Mouse (Mus musculus) frontal cortex, postnatal 14 days (tissue): ENCODE measurements around the gene Prmt3.

ENCODE experiments used
- DNase-seq, 2 experiments: peaks; one replicate each; pipeline ENCODE4 v3.0.0; 2022; ENCODE audit warnings: low spot score in 2 of 2

Prmt3 gene

DNA sequence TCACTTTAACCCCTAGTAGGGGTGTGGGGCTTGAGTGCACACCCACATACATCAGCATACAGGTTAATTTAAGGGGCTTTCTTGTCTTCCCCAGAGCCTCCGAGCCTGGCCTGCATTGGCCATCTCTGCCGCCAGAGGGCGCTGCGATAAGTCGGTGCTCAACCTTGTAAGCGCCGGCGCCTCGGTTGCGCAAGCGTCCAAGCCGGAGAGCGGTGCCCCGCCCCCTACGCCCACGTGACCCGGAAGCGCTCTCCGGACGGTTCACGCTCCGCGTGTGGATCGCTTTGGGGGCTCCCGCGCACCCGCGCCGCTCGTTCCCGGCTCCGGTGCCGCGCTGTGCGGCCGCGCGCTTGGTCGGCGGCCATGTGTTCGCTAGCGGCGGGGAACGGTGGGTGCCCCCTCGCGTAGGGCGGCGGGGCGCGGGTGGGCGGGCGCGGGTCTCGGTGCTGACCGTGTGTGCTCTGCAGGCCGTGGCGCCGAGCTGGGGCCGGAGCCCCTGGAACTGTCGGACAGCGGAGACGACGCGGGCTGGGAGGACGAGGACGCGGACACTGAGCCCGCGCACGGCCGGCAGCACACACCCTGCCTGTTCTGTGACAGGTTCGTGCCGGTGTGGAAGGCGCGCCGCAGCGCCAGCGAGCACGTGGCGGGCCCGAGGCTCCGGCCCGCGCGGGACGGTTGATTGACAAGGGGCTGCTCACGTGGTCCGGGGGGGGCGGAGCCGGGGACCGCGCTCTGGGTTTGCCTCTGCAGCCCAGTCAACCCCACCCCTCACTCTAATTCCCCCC lies at the start of gene Prmt3:
Gene Prmt3 (plus strand): TSS at position 233 of the 788 bp plus-strand sequence.
- DNase-seq: peak; percentile 95 to 99

DNA sequence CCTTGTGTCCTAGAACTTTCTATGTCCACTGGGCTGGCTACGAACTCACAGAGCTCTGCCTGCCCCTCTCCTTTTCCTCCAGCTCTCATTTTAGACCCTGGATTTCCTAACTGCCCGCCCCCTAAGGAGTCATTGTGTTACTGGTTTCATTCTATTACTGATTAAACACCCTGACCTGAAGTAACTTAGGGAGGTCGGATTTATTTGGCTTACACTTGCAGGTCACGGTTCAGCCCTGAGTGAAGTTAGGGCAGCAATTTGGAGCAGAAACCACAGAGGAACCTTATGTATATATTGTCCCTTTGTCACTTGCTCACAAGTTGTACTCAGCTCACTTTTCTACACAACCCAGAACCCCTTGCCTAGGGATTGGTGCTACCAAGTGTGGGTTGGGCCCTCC lies 43.8 kb upstream of the Prmt3 start:
- DNase-seq: no peak

DNA sequence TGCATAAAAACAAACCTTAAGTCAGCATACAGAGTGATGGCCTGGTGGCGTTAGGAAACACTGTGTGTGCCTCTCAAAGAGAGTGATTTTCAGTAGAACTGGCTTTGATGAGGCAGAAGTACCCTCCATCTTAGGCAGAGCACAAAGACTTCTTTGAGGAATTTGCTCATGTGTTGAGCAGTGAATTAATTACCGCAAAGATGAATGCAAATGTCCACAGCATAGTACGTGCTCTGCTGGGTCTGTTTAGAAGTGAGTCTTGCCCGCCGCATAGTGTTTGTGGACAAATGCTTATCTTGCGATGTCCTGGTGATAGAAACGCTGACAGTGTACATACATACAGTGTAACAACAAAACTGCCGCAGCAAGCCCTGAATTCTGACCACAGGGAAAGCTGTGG lies 38.7 kb upstream of the Prmt3 start:
- no peak for DNase-seq

DNA sequence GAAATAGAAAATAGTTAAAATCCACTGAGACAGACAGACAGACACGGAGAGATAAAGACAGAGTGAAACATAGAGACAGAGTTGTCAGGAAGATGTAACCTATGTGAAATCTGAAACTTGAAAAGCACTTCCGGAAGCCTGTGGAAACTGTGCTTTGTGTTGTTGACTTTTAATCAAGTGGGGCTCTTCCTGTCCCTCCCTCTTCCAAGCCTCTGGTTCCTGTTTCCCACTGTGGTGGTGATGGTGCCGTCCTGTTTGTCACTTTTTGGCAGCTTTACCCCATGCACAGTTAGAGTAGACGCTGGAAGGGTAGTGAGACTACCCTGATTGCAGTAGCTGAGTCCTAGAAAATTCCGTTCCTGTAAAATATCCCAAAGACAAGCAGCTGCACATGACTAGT lies 36.7 kb upstream of the Prmt3 start:
- no peak for DNase-seq

DNA sequence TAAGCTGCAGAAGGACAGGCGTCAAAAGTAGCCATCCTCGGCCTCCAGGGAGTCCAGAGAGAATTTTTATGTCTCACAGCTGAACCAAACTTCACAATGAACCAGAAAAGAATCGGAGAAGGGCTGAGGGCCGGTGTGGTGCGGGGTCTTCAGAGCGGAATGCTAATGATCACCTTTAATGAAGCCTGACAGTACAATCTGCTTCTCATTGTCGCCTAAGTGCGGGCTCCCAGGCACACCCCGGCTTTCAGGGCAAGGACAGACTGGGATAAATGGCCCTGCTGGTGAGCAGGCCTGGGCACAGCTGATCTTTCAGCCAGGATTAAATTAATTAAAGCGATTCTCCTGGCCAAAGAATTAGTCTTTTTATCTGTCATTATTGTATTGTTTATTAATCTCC lies 36.2 kb upstream of the Prmt3 start:
- no peak for DNase-seq

DNA sequence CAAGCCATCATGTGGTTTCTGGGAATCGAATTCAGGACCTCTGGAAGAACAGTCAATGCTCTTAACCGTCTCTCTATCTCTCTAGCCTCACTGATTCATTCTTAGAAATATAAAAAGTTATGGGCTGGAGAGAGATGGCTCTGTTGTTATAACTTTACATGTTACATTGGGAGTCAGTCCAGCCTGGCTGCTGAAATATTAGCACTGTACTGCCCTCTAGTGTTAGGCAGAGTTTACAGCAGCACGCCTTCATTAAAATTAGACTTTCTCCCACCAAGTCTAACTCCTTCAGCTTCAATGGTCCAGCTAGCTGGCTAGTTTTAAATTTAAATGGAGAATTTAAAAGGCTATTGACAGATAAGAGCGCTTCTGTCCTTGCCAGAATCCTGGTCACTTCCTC lies 27.0 kb upstream of the Prmt3 start:
- DNase-seq: peak in 1 of 2 experiments; percentile 22

DNA sequence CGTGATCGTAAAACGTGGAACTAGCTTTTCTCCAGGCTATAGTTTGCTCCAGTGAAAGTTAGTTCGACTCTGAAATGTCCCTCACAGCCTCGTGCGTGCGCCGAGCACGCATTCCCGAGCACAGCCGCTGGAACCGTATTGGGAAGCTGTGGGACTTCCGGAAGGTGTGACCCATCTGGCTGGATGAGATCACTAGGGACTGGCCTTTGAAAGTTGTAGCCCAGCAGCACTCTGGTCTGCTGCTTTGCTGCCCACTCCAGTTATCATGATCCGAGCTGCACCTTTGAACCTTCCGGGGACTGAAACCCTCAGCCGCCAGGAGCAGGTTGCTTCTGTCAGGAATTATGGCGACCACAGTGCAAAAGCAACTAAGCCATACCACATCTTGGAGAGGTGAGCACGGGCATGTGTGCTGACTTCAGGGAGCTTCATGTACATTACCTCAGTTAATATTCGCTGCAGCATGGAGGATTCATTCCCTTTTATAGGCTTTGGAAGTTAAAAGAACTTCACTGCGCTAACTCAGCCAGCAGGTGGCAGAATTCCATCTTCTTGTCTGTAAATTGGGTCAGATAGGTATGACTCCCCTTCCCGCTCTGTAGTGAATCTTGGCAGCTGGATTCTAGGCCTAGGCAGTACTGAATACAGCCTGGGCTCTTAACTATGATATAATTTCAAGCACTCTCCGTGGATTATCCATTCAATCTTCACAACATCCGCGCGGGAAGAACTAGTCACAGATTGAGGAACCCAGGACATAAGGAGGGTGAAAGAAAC lies 25.2 kb upstream of the Prmt3 start:
- peak in 1 of 2 experiments; percentile 42 for DNase-seq

DNA sequence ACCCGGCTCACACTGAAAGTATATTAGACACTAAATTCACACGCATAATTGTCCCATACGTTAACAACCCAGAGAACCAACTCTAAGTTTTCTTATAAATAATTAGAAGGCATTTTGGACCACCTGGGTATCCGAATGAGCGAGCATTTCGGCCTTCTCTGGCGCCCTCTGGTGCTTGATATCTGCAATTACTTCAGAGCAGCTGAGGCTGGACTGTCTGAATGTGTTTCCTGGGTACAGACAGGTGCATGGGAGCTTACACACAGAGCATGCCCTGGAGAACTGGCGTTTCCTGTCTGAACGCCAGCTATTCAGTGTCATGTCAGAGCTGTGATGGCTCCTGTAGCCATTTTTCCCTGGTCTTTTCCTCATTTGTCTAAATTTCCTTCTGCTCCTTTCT lies 23.4 kb upstream of the Prmt3 start:
- DNase-seq: peak in 1 of 2 experiments; percentile 42

DNA sequence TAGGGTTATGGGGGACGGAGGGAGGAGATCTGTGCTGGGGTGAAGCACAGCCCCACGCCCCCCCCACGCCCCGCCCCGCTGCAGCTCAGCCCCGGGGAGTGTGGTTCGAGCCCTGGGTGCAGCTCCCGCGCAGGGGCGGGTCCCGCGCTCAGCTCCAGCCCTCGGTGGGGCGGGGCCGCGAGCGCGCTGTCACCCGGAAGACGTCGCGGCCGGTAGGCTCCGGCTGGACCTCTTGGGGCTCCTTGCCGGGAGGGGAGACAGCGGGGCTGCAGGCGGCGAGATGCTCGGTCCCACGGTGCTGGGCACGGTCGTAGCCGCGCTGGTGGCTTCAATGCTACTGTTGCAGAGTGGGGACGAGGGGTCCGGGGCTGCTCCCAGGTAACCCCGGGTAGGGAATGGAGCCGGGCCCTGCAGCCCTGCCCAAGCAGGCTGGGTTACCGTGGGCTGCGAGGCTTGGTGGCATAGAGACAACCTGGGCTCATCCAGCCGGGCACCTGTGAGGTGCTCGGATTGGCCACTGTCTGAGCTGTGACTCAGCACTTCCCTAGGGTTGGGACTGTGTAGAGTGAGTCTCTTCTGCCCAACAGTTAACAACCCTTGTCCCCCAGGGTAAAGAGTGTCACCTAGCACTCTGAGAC lies 19.1 kb upstream of the Prmt3 start, which contains the start of gene Htatip2:
Gene Htatip2 (plus strand): TSS at position 182 of the 638 bp plus-strand sequence.
- no peak for DNase-seq

DNA sequence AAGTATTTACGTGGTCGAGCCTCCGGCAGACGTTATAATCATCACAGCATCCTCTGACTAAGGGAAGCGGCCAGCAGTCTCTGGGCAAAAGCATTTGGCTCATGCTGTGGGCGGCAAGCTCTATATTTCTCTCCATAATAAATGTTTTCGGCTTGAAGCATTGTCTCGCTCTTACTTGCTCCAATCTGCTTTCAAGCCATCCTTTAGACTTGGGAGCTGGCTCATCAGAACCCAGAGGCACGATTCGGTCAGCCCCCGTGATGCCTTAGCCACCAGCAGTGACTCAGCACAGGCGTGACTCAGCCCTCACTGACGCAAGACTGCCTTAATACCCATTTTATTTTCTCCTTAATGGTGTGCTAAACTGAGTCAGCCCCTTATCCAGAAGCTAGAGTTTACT lies 15.5 kb upstream of the Prmt3 start:
- DNase-seq: no peak

DNA sequence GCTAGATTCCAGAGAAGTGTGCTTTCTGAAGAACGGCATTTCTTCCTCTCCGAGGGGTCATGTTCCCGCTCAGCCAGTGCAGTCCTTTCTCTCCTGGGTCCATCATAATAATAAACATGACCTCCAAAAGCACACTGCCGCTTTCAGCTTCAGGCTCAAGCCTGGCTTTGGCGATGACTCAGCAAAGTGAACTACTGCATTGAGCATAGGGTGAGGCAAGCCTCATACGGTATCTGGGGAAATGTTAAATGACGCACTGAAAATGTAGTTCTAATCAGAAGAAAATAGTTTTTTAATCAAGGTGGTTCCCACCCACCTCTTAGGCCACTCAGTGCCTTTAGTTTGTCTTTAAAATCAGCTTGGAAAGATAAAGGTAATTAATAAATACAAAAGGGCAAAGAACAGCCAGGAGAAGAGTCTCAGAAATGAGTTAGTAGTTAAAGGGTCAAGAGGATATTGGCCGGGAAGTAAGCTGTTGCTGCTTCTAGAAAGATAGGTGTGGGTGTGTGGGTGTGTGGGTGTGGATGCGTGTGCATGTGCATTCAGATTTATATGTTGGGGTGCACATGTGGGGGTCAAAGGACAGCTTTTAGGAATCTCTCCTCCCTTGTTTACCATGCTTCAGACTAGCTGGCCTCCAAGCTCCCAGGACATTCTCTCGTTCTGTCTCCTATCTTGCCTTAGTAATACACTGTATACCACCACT lies 14.0 kb upstream of the Prmt3 start:
- DNase-seq: no peak

DNA sequence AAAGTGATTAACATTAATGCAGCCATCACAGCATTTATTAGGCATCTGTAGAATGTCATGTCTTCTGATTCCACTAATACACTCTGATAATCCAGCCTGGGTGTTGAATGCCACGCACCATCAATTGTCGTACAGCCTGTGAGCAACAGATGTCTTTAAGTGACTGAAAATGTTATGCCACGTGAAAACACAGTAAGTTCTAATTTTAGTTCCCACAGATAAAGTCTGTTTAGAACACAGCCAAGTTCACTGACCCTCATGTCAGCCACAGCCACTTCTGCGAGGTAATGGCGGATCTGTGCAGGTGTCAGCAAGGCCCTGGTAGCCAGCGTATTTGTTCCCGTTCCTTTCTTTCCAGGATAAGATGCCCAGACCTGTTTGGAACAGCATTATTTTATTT lies 12.0 kb upstream of the Prmt3 start:
- DNase-seq: no peak

DNA sequence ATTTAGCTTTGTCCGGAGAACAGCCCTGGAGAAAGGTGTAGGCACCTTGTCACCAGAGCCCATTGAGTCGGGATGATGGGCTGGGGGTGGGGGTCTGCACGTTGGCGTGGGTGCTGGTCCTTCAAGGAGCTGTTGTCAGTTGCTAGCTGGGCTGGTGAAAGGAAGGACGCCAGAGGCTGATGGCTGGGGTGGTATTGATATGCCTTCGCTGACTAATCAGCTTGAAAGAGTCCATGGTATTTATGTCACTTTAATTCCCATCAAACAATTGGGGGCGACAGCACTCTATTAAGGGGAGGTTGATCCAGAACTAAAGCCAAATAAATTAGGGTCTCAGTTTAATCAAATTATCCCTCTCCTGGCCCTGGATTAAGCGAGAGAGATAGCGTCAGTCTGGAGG lies 9.6 kb upstream of the Prmt3 start:
- no peak for DNase-seq

DNA sequence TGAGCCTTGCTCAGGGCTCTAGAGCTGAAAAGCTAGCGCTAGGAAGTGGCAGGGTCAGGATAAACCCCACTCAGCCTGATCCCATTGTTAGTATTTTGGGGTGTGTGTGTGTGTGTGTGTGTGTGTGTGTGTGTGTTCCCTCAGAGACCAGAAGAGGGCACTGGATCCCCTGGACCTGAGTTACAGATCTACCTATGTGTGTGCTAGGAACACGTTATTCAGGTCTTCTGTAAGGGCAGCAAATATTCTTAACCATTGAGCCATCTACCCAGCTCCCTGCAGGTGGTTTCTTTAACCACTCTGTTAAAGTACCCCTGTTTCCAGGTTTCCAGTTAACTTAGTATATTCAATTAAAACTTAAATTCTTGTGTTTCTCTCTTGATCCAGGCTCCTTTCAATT lies 3.8 kb upstream of the Prmt3 start:
- DNase-seq: no peak

DNA sequence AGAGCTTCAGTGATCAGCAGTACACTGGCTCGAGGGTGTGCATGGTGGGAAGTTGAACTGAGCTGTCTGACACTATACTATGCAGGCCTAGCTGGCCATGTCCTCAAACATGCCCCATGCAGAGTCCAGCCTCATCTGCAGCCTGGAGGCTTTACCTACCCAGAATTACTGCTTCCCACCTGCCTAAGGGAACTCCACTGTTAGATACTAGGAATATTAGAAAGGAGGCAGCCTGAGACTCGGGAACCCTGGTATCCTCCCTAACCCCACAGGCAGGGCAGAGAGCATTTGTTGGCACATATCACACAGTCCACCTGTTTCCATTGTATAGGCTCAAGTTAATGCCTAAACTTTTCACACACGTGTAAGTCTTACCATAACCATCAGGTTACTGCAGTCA lies 561 bp upstream of the Prmt3 start:
- DNase-seq: no peak

DNA sequence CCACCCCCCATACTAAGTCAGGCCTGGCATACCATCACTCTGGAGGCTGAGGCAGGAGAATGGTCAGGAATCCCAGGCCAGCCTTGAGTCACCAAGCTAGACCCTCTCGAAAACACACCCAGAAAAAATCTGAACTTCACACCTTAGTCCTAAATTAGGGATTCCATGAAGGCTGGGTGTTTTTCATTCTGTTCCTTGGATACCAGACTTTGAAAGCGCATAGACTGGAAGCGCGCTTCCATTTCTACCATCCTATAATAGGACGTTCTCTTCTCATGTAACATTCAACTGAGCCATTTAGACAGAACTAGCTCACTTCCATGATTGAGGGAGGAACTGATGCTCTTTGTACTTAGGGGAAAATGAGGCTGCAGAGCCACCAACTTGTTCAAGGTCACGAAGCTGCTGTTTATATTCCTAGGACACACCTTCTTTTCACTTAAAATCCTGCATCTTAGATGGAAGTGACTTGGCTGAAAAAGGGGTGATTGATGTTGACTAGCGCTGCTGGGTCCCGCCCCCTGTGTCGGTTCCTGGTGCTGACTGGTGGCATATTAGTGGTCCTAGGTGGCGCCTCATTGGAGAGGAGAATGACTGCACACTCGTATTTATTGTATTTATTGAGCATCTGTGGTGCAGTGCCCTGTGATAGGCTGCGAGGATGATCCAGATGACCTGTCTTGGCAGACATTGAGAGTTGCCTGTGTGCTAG lies 914 bp downstream of the Prmt3 start:
- DNase-seq: peak; percentile 25 to 35

DNA sequence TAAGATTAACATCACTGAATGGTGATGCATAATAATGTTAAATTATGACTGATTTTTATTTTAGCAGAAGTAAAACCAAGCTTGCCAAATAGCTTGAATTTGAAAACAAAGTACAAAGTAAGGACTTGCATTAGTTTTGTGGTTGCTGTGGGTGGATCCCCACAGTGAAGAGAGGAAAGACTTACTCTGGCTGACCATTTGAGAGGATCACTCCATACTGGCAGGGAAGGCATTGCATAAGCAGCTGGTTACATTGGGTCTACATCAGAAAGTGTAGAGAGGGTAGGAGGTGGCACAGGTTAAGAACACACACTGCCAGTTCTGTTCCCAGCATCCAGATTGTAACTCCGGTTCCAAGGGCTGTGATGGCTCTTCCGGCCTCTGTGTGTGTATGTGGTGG lies 4.9 kb downstream of the Prmt3 start:
- no peak for DNase-seq

DNA sequence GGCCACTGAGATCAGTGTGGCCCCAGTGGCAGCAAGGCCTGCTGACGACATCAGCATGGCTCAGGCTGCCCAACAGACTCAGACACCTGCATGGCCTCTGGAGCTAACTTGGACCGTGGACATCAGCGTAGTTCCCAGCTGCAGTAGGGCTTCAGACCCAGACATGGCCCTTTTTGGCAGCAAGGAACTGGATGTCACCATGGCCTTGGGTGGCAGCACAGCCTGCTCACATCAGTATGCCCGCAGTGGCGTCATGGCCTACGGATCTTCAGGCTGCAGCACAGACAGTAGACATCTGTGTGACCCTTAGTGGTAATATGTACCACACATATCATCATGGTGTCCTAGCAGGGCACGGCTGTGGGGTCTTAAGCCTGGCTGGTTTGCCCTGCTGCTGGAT lies 7.0 kb downstream of the Prmt3 start:
- DNase-seq: no peak

DNA sequence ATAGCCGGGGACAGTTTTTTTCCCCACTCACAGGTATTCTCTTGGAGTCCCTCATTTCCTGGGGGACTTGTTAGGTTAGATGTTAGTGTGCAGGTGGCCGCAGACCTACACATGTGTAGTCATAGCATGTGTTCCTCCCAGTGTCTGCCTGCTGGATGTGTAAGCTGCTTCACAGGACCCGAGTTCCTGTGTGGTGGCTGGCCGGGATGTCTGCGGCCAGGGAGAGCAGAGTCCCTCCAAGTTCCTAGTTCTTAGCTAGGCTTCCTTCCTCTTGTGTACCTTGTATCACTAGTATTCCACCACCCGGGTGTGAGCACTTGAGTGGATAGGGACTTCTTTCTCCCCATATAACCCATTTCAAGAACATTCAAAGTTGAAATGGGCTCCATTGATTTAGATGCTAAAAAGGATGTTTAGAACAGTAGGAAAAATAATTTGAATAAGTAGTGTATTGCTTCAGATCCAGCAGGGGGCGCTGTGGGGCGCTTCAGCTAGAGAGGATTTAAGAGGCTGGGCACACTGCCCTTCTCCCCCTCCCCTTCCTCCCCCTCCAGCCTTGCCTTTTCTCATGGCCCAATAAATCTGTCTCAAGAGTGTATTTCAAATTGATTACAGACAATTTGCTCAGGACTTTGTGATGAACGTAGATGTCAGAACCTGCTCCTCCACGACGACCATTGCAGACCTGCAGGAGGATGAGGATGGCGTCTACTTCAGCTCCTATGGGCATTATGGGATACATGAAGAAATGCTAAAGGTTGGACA lies 8.7 kb downstream of the Prmt3 start:
- DNase-seq: peak in 1 of 2 experiments; percentile 33

DNA sequence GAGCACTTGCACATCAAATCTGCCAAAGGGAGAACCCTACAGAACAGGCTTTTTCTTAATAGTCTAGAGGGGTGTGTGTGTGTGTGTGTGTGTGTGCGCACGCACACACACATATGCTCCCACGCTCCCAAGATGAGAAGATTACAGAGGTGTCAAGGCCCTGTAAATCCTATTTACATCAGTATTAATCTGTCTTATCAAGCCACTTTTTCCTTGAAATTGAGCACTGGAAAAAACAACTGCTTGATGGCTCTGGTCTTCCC lies 9.2 kb downstream of the Prmt3 start:
- DNase-seq: no peak

DNA sequence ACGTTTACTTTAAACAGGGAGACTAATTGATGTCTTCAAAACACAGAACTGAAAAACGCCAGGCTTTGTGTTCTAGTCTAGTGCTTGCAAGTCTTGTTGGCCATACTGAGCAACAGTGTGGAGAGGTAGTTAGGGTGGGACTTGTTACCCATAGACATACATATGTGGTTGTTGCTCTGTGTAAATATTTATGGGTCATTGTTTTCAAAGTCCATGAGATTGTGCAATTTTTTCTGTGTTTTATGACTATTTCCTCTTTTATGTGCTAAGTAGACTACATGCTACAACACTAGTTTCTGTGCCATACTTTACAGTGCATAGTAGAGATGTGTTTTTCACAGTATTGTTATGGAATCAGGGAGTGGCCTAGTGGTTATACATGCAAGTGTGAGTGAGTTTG lies 16.2 kb downstream of the Prmt3 start:
- DNase-seq: no peak
